Mouse (Mus musculus) heart, adult 2 months (tissue): ENCODE results near the gene Inhbe. TPM values are rescaled to one million over a fixed set of nuclear protein-coding genes. Genes with fewer than 3 reads are reported as not detected.

Experiments used
- DNase-seq, 2 experiments: peaks; one replicate each; pipeline ENCODE4 v3.0.0; 2021
- H3K27ac ChIP-seq: fragments of 200-600 bp; 2 replicates; pipeline ENCODE4 v1.8.1; 2022
- H3K27me3 ChIP-seq: fragments of 200-500 bp; 2 replicates; pipeline ENCODE4 v1.6.1; 2012; ENCODE audit warnings: mild to moderate bottlenecking, low read length, inconsistent platforms, mixed read lengths; ENCODE audit not compliant: control insufficient read depth, insufficient read depth
- H3K36me3 ChIP-seq: fragments of 200-500 bp; 2 replicates; pipeline ENCODE4 v1.6.1; 2012; ENCODE audit warnings: low read length, inconsistent platforms; ENCODE audit not compliant: control insufficient read depth, insufficient read depth
- H3K4me1 ChIP-seq: fragments of 200-500 bp; 2 replicates; pipeline ENCODE4 v1.6.1; 2011; ENCODE audit warnings: low read length; ENCODE audit not compliant: control insufficient read depth, insufficient read depth
- H3K4me3 ChIP-seq: fragments of 200-600 bp; 2 replicates; pipeline ENCODE4 v1.8.1; 2022
- H3K79me2 ChIP-seq: fragments of 200-500 bp; replicated peaks from 2 replicates; pipeline ENCODE4 v1.6.1; 2012; ENCODE audit warnings: mild to moderate bottlenecking, inconsistent platforms, low read length, moderate library complexity, mixed read lengths; ENCODE audit not compliant: control insufficient read depth, insufficient read depth
- H3K9ac ChIP-seq: fragments of 200-500 bp; 2 replicates; pipeline ENCODE4 v1.6.1; 2012; ENCODE audit warnings: low read depth, mild to moderate bottlenecking, control low read depth, inconsistent platforms, low read length, mixed read lengths
- CTCF ChIP-seq: fragments of 200-600 bp; IDR thresholded peaks from 2 replicates; pipeline ENCODE4 v1.8.1; 2022; ENCODE audit warnings: antibody characterized with exemption, mild to moderate bottlenecking, moderate library complexity
- EP300 ChIP-seq: fragments of 200-500 bp; IDR thresholded peaks from 2 replicates; pipeline ENCODE4 v1.6.1; 2011; ENCODE audit warnings: low read depth, low read length, control low read depth; ENCODE audit not compliant: insufficient read depth
- POLR2A ChIP-seq: fragments of 200-500 bp; IDR thresholded peaks from 2 replicates; pipeline ENCODE4 v1.6.1; 2011; ENCODE audit warnings: mild to moderate bottlenecking, low read depth, low read length, control low read depth; ENCODE audit not compliant: insufficient read depth
- WGBS: fragments of 180-500 bp; shearing (Covaris S2); methylation state at CpG from one replicate; pipeline ENCODE4 v1.1.7; 2018; 5-methylcytosine and 5-hydroxymethylcytosine counted together
- intact Hi-C: fragments of 180-260 bp; cut with DNase I; formaldehyde crosslinking; loops from one replicate; pipeline ENCODE4 v1.15.1; 2025
- polyA plus RNA-seq: library from polyadenylated mRNA; depleted of rRNA; stranded (reverse); fragments of >200 nt; gene quantifications from 2 replicates; pipeline ENCODE4 v1.2.3, GENCODE M21; 2012; rRNA removed
- total RNA-seq, 2 experiments: library from RNA; stranded (reverse); gene quantifications; 2 replicates each; pipeline ENCODE4 v1.2.3; 2021

Gene Inhbe
- total and polyA plus RNA-seq, 3 experiments = not detected

DNA sequence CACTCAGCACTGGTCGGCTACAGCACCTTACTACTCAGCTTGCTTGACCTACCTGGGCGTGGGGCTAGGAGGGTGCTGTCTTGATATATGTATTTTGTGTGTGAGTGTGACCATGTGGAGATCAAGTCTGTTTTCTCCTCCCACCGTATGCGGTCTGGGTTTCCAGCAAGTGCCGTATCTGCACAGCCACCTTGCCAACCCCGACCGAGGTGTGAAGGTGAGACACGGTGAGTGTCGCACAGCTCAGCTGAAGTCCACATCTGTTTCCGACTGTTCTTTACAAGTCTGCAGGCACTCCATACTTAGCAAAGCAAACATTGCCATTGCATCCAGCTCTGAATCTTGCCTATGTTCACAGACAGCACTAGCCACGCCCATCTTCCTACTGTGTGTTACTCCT, 51.1 kb downstream of the Inhbe start:
- Histone ChIP-seq H3K27me3 (no peaks in the 10 kb centered on the region), H3K9ac (no peak overlapping the region), H3K4me3 (no peak overlapping the region), H3K4me1 (no peaks in the 10 kb centered on the region), H3K79me2 (no peaks in the 10 kb centered on the region), H3K27ac (no peak overlapping the region), H3K36me3 (no peaks in the 10 kb centered on the region)
- intact Hi-C loops = no loop called here
- DNase-seq = no peak
- WGBS = 92% methylated on average over 11 of the region's 11 CpGs
- TF ChIP-seq EP300 (no peak), CTCF (no peak), POLR2A (no peak)

DNA sequence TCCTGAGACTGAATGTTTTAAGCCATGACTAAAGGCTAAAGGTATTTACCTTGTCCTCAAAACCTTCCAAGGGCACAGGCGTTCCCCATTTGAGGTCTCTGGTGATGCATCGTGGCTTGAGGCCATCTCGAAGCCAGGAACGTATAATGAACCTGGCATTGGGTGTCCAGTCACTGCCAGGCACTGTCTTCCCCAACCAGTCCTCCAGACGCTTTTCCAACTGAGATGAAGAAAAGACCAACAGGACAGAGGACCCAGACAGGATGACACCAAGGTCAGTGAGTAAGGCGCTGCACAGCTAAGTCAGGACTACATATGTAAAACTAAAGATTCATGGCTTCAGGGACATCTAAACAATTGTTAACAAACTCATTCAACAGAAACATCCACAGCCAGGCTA, 53.9 kb downstream of the Inhbe start:
- WGBS = 94% methylated on average over 6 of the region's 6 CpGs
- Histone ChIP-seq H3K9ac (no peak overlapping the region), H3K36me3 (peaks cover 9% of the 10 kb centered on the region), H3K27ac (no peak overlapping the region), H3K79me2 (no peaks in the 10 kb centered on the region), H3K4me3 (no peak overlapping the region), H3K4me1 (peaks cover 2% of the 10 kb centered on the region; the same call in 1 of the 2 replicates), H3K27me3 (no peaks in the 10 kb centered on the region)
- no peak for DNase-seq
- intact Hi-C loops = no loop called here
- no peak for TF ChIP-seq EP300
- no peak for TF ChIP-seq CTCF
- no peak for TF ChIP-seq POLR2A

Other genes starting within 250 kb of the Inhbe start
- gene Os9, start 233.3 kb downstream of the Inhbe start, total RNA-seq = 10 to 100 TPM; 24.4 to 25.1 TPM
- gene Os9, start 233.3 kb downstream of the Inhbe start, polyA plus RNA-seq = 25.6 and 26.4 TPM in 2 replicates
- gene B4galnt1, start 189.2 kb downstream of the Inhbe start, total RNA-seq = 1 to 10 TPM; 1.8 to 2.0 TPM
- gene B4galnt1, start 189.2 kb downstream of the Inhbe start, polyA plus RNA-seq = 4.0 and 9.5 TPM in 2 replicates
- 10 to 100 TPM; 13.2 to 14.7 TPM for gene Slc26a10, start 173.8 kb downstream of the Inhbe start, total RNA-seq
- 40.5 and 68.0 TPM in 2 replicates for gene Slc26a10, start 173.8 kb downstream of the Inhbe start, polyA plus RNA-seq
- 10 to 100 TPM in 1 of 2 experiments, 1 to 10 TPM in 1; 9.8 to 10.1 TPM for gene Arhgef25, start 164.3 kb downstream of the Inhbe start, total RNA-seq
- gene Arhgef25, start 164.3 kb downstream of the Inhbe start, polyA plus RNA-seq = 17.4 and 18.2 TPM in 2 replicates
- 10 to 100 TPM; 23.7 to 24.2 TPM for gene Dtx3, start 158.7 kb downstream of the Inhbe start, total RNA-seq
- 92.6 and 102 TPM in 2 replicates for gene Dtx3, start 158.7 kb downstream of the Inhbe start, polyA plus RNA-seq
- 10 to 100 TPM; 25.7 to 28.8 TPM for gene Pip4k2c, start 142.8 kb downstream of the Inhbe start, total RNA-seq
- gene Pip4k2c, start 142.8 kb downstream of the Inhbe start, polyA plus RNA-seq = 29.0 and 42.3 TPM in 2 replicates
- under 1 TPM; 0.34 to 0.45 TPM for gene Kif5a, start 91.1 kb downstream of the Inhbe start, total RNA-seq
- 1.3 and 2.2 TPM in 2 replicates for gene Kif5a, start 91.1 kb downstream of the Inhbe start, polyA plus RNA-seq
- 100 to 1,000 TPM; 123 to 135 TPM for gene Dctn2, start 88.0 kb downstream of the Inhbe start, total RNA-seq
- gene Dctn2, start 88.0 kb downstream of the Inhbe start, polyA plus RNA-seq = 139 and 167 TPM in 2 replicates
- gene Mbd6, start 65.4 kb downstream of the Inhbe start, total RNA-seq = 10 to 100 TPM; 19.2 to 20.4 TPM
- 15.8 and 22.3 TPM in 2 replicates for gene Mbd6, start 65.4 kb downstream of the Inhbe start, polyA plus RNA-seq
- gene Mars, start 42.6 kb downstream of the Inhbe start, total RNA-seq = 10 to 100 TPM; 42.6 to 47.7 TPM
- gene Mars, start 42.6 kb downstream of the Inhbe start, polyA plus RNA-seq = 36.6 and 51.3 TPM in 2 replicates
- 1 to 10 TPM; 2.3 to 2.4 TPM for gene Arhgap9, start 32.4 kb downstream of the Inhbe start, total RNA-seq
- 2.5 and 4.8 TPM in 2 replicates for gene Arhgap9, start 32.4 kb downstream of the Inhbe start, polyA plus RNA-seq
- gene Gli1, start 12.4 kb downstream of the Inhbe start, total RNA-seq = under 1 TPM; 0.91 to 0.96 TPM
- 2.4 and 3.2 TPM in 2 replicates for gene Gli1, start 12.4 kb downstream of the Inhbe start, polyA plus RNA-seq
- gene Inhbc, start 16.0 kb upstream of the Inhbe start, total RNA-seq = not detected
- gene Inhbc, start 16.0 kb upstream of the Inhbe start, polyA plus RNA-seq = 0.18 TPM in 1 of 2 replicates, not detected in the other
- 100 to 1,000 TPM; 151 to 171 TPM for gene R3hdm2, start 25.9 kb upstream of the Inhbe start, total RNA-seq
- 120 and 154 TPM in 2 replicates for gene R3hdm2, start 25.9 kb upstream of the Inhbe start, polyA plus RNA-seq
- gene Stac3, start 147.3 kb upstream of the Inhbe start, total RNA-seq = 1 to 10 TPM in 1 of 2 experiments, under 1 TPM in 1; 0.21 to 1.2 TPM
- 0.86 and 1.7 TPM in 2 replicates for gene Stac3, start 147.3 kb upstream of the Inhbe start, polyA plus RNA-seq
- 10 to 100 TPM; 20.1 to 27.9 TPM for gene Ndufa4l2, start 160.6 kb upstream of the Inhbe start, total RNA-seq
- 45.1 and 64.4 TPM in 2 replicates for gene Ndufa4l2, start 160.6 kb upstream of the Inhbe start, polyA plus RNA-seq
- gene Shmt2, start 168.0 kb upstream of the Inhbe start, total RNA-seq = 10 to 100 TPM; 42.6 to 43.4 TPM
- gene Shmt2, start 168.0 kb upstream of the Inhbe start, polyA plus RNA-seq = 60.9 and 67.0 TPM in 2 replicates
- gene Nxph4, start 180.1 kb upstream of the Inhbe start, total RNA-seq = under 1 TPM; 0.34 to 0.68 TPM
- 0.39 and 0.41 TPM in 2 replicates for gene Nxph4, start 180.1 kb upstream of the Inhbe start, polyA plus RNA-seq